Mouse (Mus musculus) kidney, embryonic 15.5 days (tissue): ENCODE data around the gene Tspan13. TPM values are rescaled to one million over a fixed set of nuclear protein-coding genes. Genes with fewer than 3 reads are reported as not detected.

ENCODE experiments used
- ATAC-seq: fragments of 200-750 bp; cut with Nextera tagmentation; replicated peaks from 2 replicates; pipeline ENCODE4 v1.8.0; 2017; ENCODE audit warnings: moderate TSS enrichment; ENCODE audit not compliant: low FRiP score
- H3K27ac ChIP-seq: fragments of 300-500 bp; sonication (generic); 2 replicates; pipeline ENCODE4 v1.5.1; 2015; ENCODE audit warnings: mild to moderate bottlenecking, inconsistent platforms
- H3K27me3 ChIP-seq: fragments of 300-500 bp; sonication (generic); 2 replicates; pipeline ENCODE4 v1.6.1; 2015; ENCODE audit warnings: inconsistent platforms
- H3K36me3 ChIP-seq: fragments of 300-500 bp; sonication (generic); 2 replicates; pipeline ENCODE4 v1.6.1; 2015; ENCODE audit warnings: inconsistent platforms
- H3K4me1 ChIP-seq: fragments of 300-500 bp; sonication (generic); 2 replicates; pipeline ENCODE4 v1.6.1; 2015; ENCODE audit warnings: inconsistent platforms
- H3K4me2 ChIP-seq: fragments of 300-500 bp; sonication (generic); 2 replicates; pipeline ENCODE4 v1.6.1; 2015; ENCODE audit warnings: moderate library complexity, mild to moderate bottlenecking, inconsistent platforms
- H3K4me3 ChIP-seq: fragments of 300-500 bp; sonication (generic); replicated peaks from 2 replicates; pipeline ENCODE4 v1.5.1; 2015; ENCODE audit warnings: mild to moderate bottlenecking, inconsistent platforms
- H3K9ac ChIP-seq: fragments of 300-500 bp; sonication (generic); 2 replicates; pipeline ENCODE4 v1.6.1; 2015; ENCODE audit warnings: mild to moderate bottlenecking, inconsistent platforms
- H3K9me3 ChIP-seq: fragments of 300-500 bp; sonication (generic); replicated peaks from 2 replicates; pipeline ENCODE4 v1.6.1; 2016; ENCODE audit warnings: inconsistent platforms
- WGBS: fragments of 180-500 bp; shearing (Covaris S2); methylation state at CpG from one replicate; pipeline ENCODE4 v1.1.7; 2015; ENCODE audit warnings: mixed read lengths; 5-methylcytosine and 5-hydroxymethylcytosine counted together
- polyA plus RNA-seq: library from polyadenylated mRNA; unstranded; fragments of >200 nt; fragmentation: Nextera tagmentation; extraction: Ambion mirVana; gene quantifications from 2 replicates; pipeline ENCODE4 v1.2.1, GENCODE M21; 2015

Tspan13 gene
- 104 and 110 TPM in 2 replicates for polyA plus RNA-seq

DNA sequence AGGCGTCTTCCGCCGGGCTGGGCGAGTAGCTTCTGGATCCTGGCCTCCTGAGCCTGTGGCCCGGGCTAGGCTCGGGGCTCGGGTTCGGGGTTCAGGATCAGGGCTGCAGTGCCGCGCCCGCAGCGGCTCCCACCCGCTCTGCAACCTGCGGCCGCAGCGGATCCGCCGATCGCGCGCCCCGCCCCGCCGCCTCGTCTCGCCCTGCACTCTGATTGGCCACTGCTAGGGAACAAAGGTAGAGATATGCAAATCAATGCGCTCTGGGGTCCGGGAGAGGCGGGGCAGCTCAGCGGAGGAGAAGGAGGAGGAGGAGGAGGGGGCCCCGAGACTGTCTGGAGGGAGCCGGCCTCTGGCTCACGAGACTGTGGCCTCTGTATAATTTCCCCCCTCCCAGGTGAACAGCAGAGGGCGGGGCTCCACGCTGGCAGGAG is at the start of gene Tspan13:
Tspan13 (minus strand) TSS at position 153 of the 431 bp plus-strand sequence.
- Histone ChIP-seq H3K4me3 (peak within 1 kb of the TSS; percentile 80), H3K4me1 (peaks cover 18% of the 10 kb centered on the region; the same call in 1 of the 2 replicates), H3K27ac (peak within 1 kb of the TSS; percentile 61), H3K27me3 (no peaks in the 10 kb centered on the region), H3K9me3 (no peaks in the 10 kb centered on the region), H3K9ac (peak within 1 kb of the TSS; percentile 71), H3K36me3 (no peaks in the 10 kb centered on the region), H3K4me2 (peak within 1 kb of the TSS; percentile 97)
- under 1% methylated on average over 35 of the region's 35 CpGs for WGBS
- ATAC-seq = peak; percentile 98

DNA sequence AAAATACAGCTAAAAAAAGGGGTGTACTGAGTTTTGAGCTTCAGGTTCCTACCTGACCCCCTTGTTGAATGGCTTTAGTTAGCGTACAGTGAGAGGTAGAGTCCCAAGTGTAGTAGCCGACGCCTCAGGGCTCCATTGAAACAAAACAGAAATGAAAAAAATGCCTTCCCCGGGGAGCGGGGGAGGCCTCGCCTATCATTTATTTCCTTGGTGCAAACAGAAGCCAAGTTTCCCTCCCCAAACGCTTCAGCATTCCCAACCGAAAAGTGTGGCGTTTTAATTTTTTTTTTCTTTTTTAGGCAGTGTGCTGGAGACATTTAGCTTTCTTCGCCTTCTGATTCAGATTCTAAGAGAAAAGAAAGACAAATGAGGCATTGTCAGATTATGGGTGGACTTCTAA is 49.7 kb upstream of the Tspan13 start:
- ATAC-seq = no peak
- no peak overlapping the region for H3K4me3 ChIP-seq
- H3K9me3 ChIP-seq = no peaks in the 10 kb centered on the region
- no peak overlapping the region for H3K4me2 ChIP-seq
- H3K4me1 ChIP-seq = no peaks in the 10 kb centered on the region
- H3K9ac ChIP-seq = no peak overlapping the region
- no peaks in the 10 kb centered on the region for H3K27me3 ChIP-seq
- WGBS = 96% methylated on average over 10 of the region's 10 CpGs
- H3K27ac ChIP-seq = no peak overlapping the region
- H3K36me3 ChIP-seq = peaks cover 51% of the 10 kb centered on the region

DNA sequence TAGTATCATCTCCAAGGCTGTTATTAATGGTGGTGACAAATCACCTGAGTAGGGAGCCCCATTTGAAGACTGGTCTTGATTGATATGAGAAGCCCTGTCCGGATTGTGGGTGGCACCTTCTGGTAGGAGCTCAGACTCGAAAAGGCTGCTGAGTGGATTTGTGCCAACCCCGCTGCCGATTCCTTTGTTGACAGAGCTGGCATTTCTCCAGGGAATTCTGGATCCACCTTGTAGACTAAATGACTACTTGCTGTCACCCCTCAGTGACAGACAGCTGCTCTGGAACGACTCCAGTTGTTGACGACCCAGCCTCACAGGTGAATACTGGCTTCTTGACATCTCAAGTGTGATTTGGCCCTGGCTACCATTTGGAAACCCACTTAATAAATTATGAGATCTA is 46.9 kb upstream of the Tspan13 start:
- no peak overlapping the region for H3K4me3 ChIP-seq
- no peaks in the 10 kb centered on the region for H3K4me1 ChIP-seq
- no peak overlapping the region for H3K4me2 ChIP-seq
- peaks cover 32% of the 10 kb centered on the region for H3K36me3 ChIP-seq
- no peaks in the 10 kb centered on the region for H3K9me3 ChIP-seq
- WGBS = 85% methylated on average over 6 of the region's 6 CpGs
- H3K9ac ChIP-seq = no peak overlapping the region
- no peak overlapping the region for H3K27ac ChIP-seq
- no peak for ATAC-seq
- H3K27me3 ChIP-seq = no peaks in the 10 kb centered on the region

DNA sequence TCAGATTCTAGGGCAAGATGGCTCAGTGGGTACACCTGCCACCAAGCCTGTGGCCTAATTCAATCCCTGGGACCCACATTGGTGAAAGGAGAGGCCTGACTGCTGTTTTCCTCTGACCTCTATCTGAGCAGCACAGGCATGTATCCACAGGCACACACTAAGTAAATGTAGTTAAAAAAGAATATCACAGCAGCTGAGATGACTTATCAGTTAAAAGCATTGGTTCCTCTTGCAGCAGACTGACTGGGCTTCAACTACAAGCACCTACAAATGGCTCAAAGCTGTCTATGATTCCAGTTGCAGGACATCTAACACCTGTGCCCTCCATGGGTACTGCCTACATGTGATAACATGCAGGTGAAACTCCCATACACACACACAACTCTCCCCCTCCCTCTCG is 46.5 kb upstream of the Tspan13 start:
- H3K27me3 ChIP-seq = no peaks in the 10 kb centered on the region
- no peaks in the 10 kb centered on the region for H3K9me3 ChIP-seq
- H3K4me1 ChIP-seq = no peaks in the 10 kb centered on the region
- no peak for ATAC-seq
- H3K4me2 ChIP-seq = no peak overlapping the region
- peaks cover 30% of the 10 kb centered on the region for H3K36me3 ChIP-seq
- no peak overlapping the region for H3K27ac ChIP-seq
- no peak overlapping the region for H3K9ac ChIP-seq
- WGBS = 94% methylated on average over 1 of the region's 1 CpGs
- H3K4me3 ChIP-seq = no peak overlapping the region

DNA sequence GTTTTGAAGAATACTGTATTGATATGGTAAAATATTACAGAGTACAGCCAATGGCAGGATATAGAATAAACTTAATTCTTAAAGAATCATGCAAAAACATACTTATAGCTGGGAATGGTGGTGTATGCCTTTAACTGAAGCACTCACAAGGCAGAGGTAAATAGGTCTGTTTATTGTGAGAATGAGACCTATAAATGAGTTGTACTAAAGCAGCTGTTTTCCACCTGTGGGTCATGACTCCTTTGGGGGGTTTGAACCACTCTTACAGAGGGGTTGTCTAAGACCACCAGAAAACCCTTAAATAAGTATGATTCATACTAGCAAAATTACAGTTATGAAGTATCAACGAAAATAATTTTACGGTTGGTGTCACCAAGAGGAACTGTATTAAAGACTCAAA is 43.1 kb upstream of the Tspan13 start:
- Histone ChIP-seq H3K4me1 (no peaks in the 10 kb centered on the region), H3K27me3 (no peaks in the 10 kb centered on the region), H3K9me3 (no peaks in the 10 kb centered on the region), H3K36me3 (no peaks in the 10 kb centered on the region), H3K4me3 (no peak overlapping the region), H3K4me2 (no peak overlapping the region), H3K9ac (no peak overlapping the region), H3K27ac (no peak overlapping the region)
- WGBS = 94% methylated on average over 2 of the region's 2 CpGs
- no peak for ATAC-seq

DNA sequence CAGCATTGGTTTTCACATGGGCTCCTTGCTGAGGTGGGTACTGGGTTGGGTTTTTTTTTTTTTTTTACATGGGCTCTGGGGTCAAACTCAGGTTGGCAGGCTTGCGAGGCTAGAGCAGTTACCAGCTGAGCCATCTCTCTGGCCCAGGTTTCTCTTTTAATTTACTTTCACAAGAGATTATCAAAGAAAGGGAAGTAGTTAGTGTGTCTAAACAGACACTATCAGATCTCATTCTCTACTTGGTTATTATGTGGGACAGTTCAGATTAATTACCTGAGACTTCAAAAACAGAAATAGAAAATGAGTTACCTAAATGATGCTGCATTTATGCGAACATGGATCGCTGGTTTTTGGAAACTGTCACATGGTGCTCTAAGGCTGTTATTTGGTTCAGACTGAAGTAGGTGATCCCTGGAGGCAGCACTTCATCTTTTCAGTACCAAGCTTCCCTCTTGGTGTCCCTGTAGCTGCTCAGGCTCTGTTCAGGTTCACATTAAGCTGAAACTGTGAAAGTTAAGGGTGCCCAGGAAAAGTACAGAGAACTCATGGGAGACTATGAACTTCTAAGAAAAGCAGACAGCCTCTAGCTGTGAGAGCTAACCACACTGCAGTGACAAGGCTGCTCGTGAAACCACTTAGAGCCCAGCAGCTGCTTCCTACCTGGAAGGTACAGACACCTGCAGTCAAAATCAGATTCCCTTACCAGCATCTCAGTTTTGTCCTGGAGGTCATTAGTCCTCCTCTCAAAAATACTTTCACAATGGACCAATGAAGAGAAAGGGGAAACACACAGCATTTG is 36.0 kb upstream of the Tspan13 start:
- no peaks in the 10 kb centered on the region for H3K36me3 ChIP-seq
- no peak overlapping the region for H3K9ac ChIP-seq
- H3K4me2 ChIP-seq = no peak overlapping the region
- WGBS = 59% methylated on average over 4 of the region's 4 CpGs
- ATAC-seq = no peak
- no peaks in the 10 kb centered on the region for H3K27me3 ChIP-seq
- no peaks in the 10 kb centered on the region for H3K4me1 ChIP-seq
- H3K27ac ChIP-seq = no peak overlapping the region
- H3K4me3 ChIP-seq = no peak overlapping the region
- H3K9me3 ChIP-seq = no peaks in the 10 kb centered on the region

DNA sequence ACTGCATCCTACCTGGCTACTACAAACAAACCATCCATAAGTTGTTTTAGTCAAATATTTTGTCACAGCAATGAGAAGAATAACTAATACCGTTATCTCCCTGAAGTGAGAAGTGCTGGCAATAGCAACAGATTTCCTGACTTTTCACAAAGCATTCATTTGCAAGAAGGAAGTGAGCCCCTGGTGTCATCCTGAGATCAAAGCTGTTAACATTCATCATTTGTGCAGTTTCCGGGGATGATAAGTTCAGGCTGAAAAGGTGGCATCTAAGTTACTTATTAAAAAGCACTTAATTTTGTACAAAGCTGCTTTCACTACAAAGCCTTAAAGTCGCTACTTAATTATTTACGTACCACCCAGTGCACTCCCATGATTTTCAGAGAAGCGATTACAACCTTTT is 30.6 kb upstream of the Tspan13 start:
- WGBS = 15% methylated on average over 5 of the region's 5 CpGs
- Histone ChIP-seq H3K4me3 (no peak overlapping the region), H3K27me3 (no peaks in the 10 kb centered on the region), H3K27ac (no peak overlapping the region), H3K4me1 (no peaks in the 10 kb centered on the region), H3K9ac (no peak overlapping the region), H3K4me2 (no peak overlapping the region), H3K36me3 (no peaks in the 10 kb centered on the region), H3K9me3 (no peaks in the 10 kb centered on the region)
- no peak for ATAC-seq

DNA sequence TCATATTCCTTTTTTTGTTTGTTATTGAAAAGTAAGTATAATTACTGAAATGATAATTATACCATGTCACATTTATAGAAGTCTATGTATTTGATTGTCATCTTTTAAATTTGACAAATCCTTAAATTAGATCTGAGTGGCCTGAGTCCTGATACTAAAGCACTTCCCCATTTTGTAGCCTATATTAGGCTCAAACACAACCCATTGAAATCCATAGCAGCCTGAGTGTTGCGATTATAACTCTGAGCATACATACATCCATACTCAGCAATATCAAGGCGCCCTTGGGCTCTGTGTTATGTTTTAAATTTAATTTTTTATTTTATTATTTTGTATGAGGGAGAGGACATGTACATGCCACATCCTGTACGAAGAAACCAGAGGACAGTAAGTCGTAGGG is 27.9 kb upstream of the Tspan13 start:
- no peak for ATAC-seq
- WGBS = 78% methylated on average over 4 of the region's 4 CpGs
- no peaks in the 10 kb centered on the region for H3K4me1 ChIP-seq

DNA sequence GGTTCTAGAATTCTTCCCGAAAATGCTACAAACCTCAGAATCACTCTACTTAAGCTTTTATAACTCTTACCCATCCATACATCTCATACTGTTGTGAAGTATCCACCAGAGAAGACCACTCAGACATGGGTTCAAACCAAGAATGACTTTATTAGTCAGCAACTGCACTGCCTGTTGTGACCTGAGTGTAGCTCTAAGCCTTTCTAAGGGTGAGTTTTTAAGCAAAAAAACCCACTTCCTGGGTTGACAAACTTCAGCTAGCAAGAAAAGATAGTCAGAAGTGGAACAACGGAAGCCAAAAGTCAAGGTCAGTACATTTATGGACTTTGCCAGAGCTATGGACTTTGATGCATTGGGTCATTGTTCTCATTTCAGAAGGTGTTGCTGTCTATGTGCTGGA is 25.2 kb upstream of the Tspan13 start:
- H3K4me1 ChIP-seq = no peaks in the 10 kb centered on the region
- no peak overlapping the region for H3K9ac ChIP-seq
- H3K9me3 ChIP-seq = peaks cover 12% of the 10 kb centered on the region; the same call in 1 of the 2 replicates
- H3K4me2 ChIP-seq = no peak overlapping the region
- no peaks in the 10 kb centered on the region for H3K27me3 ChIP-seq
- no peaks in the 10 kb centered on the region for H3K36me3 ChIP-seq
- no peak for ATAC-seq
- H3K27ac ChIP-seq = no peak overlapping the region
- WGBS = 90% methylated on average over 2 of the region's 2 CpGs
- no peak overlapping the region for H3K4me3 ChIP-seq

More for the DNA sequence above, 27.9 kb upstream of the Tspan13 start:
- Histone ChIP-seq H3K9me3 (0 out of 2 replicates have a peak, but pooled peaks cover 5% of the 10 kb centered on the region), H3K4me3 (no peak overlapping the region), H3K36me3 (no peaks in the 10 kb centered on the region), H3K27me3 (no peaks in the 10 kb centered on the region), H3K4me2 (no peak overlapping the region), H3K9ac (no peak overlapping the region), H3K27ac (no peak overlapping the region)

DNA sequence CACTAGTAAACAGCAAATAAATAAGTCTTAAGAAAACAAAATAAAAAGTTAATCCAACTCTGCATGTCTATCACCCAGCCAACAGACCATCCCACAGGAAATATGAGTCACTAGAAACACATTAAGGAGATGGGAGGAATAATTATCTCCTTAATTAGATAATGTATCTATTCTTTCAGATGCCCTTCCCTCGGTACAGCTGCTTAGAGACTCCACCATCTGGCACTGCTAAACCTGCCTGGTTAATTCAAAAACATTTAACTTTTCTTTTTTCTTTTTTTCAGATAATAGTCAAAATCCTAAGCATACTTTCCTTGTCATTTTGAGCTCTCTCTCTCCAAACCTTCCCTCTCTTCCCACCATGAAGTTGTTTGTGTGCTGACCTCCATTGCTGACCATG is 23.6 kb upstream of the Tspan13 start:
- Histone ChIP-seq H3K4me2 (no peak overlapping the region), H3K36me3 (no peaks in the 10 kb centered on the region), H3K27ac (no peak overlapping the region), H3K9me3 (peaks cover 12% of the 10 kb centered on the region; the same call in 1 of the 2 replicates), H3K4me3 (no peak overlapping the region), H3K9ac (no peak overlapping the region), H3K27me3 (no peaks in the 10 kb centered on the region), H3K4me1 (no peaks in the 10 kb centered on the region)
- 71% methylated on average over 1 of the region's 1 CpGs for WGBS
- ATAC-seq = no peak

DNA sequence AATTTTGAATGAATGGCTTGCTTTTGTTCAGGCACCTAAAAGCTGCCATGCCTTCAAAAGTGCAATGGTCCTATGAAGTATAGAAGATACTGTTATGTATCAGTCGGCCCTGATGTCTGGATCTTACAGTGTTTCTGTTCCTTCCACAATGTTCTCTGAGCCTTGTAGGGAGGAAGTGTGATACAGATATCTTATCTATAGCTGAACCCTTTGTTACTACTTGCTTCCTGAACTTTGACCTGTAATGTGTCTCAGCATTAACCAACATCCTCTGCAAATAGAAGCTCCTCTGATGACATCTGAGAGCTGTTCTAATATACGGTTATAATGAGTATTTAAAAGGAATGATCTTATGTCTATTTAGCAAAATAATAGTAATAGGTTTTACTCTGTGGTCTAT is 15.4 kb upstream of the Tspan13 start:
- no peaks in the 10 kb centered on the region for H3K27me3 ChIP-seq
- ATAC-seq = no peak
- H3K4me3 ChIP-seq = no peak overlapping the region
- H3K4me2 ChIP-seq = no peak overlapping the region
- H3K36me3 ChIP-seq = no peaks in the 10 kb centered on the region
- H3K4me1 ChIP-seq = no peaks in the 10 kb centered on the region
- H3K9ac ChIP-seq = no peak overlapping the region
- H3K9me3 ChIP-seq = no peaks in the 10 kb centered on the region
- H3K27ac ChIP-seq = no peak overlapping the region
- 75% methylated on average over 2 of the region's 2 CpGs for WGBS

DNA sequence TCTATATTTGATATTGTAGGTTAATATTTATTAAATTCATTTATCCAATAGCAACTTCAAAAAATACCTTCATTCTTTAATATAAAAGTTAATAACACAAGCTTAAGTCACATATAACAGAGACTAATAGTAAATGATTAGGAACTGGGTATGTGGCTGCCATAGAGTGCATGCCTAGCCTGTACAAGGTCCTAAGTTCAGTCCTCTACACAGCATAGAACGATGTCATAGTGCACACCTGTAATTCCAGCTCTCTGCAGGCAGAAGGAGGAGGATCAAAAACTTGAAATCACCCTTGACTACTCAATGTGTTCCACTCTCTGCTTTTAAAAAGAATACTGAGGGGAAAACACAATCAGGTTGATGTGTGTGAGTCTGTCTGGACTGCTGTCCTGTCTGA is 8.0 kb upstream of the Tspan13 start:
- Histone ChIP-seq H3K4me2 (no peak overlapping the region), H3K9ac (no peak overlapping the region), H3K4me1 (0 out of 2 replicates have a peak, but pooled peaks cover 3% of the 10 kb centered on the region), H3K9me3 (no peaks in the 10 kb centered on the region), H3K36me3 (no peaks in the 10 kb centered on the region), H3K27me3 (no peaks in the 10 kb centered on the region), H3K27ac (no peak overlapping the region), H3K4me3 (no peak overlapping the region)
- ATAC-seq = no peak
- 81% methylated on average over 1 of the region's 1 CpGs for WGBS
